Mouse (Mus musculus) bone marrow, adult 2 months (tissue): ENCODE measurements at regions not wholly inside any gene's neighbourhood (a gene's known extent, or its start where the extent isn't known, plus 50 kb on each side); places are given as distances from the start of the nearest gene placed in this dataset.

ENCODE experiments used
- H3K27ac ChIP-seq: fragments of 200-500 bp; 2 replicates; pipeline ENCODE4 v1.5.1; 2012; ENCODE audit warnings: low read depth, mild to moderate bottlenecking, control low read depth, inconsistent platforms, low read length; ENCODE audit not compliant: control insufficient read depth, poor library complexity, insufficient read depth
- H3K4me1 ChIP-seq: fragments of 200-500 bp; 2 replicates; pipeline ENCODE4 v1.6.1; 2011; ENCODE audit warnings: low read length; ENCODE audit not compliant: control insufficient read depth, insufficient read depth
- H3K4me3 ChIP-seq: fragments of 200-500 bp; replicated peaks from 2 replicates; pipeline ENCODE3; 2011; ENCODE audit warnings: mild to moderate bottlenecking, low read depth, low read length, control low read depth; ENCODE audit not compliant: control insufficient read depth
- CTCF ChIP-seq: fragments of 200-500 bp; IDR thresholded peaks from 2 replicates; pipeline ENCODE4 v1.5.1; 2011; ENCODE audit warnings: low read length, control low read depth; ENCODE audit not compliant: control insufficient read depth, insufficient read depth
- POLR2A ChIP-seq: fragments of 200-500 bp; IDR thresholded peaks from 2 replicates; pipeline ENCODE4 v1.6.1; 2011; ENCODE audit warnings: low read depth, mild to moderate bottlenecking, control low read depth, low read length, borderline replicate concordance; ENCODE audit not compliant: control insufficient read depth
- WGBS: fragments of 180-500 bp; shearing (Covaris S2); methylation state at CpG from one replicate; pipeline ENCODE4 v1.1.7; 2018; 5-methylcytosine and 5-hydroxymethylcytosine counted together

- Histone ChIP-seq H3K4me3 (no peak overlapping the region), H3K4me1 (no peaks in the 10 kb centered on the region; the same call in 1 of the 2 replicates), H3K27ac (no peak overlapping the region)
- 82% methylated on average over 12 of the region's 12 CpGs for WGBS
- no peak for TF ChIP-seq POLR2A
Measured at GRCm38 (mm10) chr10:21446641-21447040, 69.5 kb downstream of the Aldh8a1 start.

GRCm38 (mm10) chr10:21448132-21448531, 71.0 kb downstream of the Aldh8a1 start:
- Histone ChIP-seq H3K27ac (no peak overlapping the region), H3K4me3 (no peak overlapping the region), H3K4me1 (no peaks in the 10 kb centered on the region; the same call in 1 of the 2 replicates)
- 25% methylated on average over 3 of the region's 3 CpGs for WGBS
- no peak for TF ChIP-seq POLR2A
- no peak for TF ChIP-seq CTCF

GRCm38 (mm10) chr10:21448942-21449341, 71.9 kb downstream of the Aldh8a1 start:
- Histone ChIP-seq H3K27ac (no peak overlapping the region), H3K4me3 (no peak overlapping the region), H3K4me1 (no peaks in the 10 kb centered on the region; the same call in 1 of the 2 replicates)
- 77% methylated on average over 5 of the region's 5 CpGs for WGBS
- TF ChIP-seq POLR2A (no peak), CTCF (no peak)

GRCm38 (mm10) chr10:21452611-21453010, 75.5 kb downstream of the Aldh8a1 start:
- Histone ChIP-seq H3K27ac (no peak overlapping the region), H3K4me3 (no peak overlapping the region), H3K4me1 (no peaks in the 10 kb centered on the region; the same call in 1 of the 2 replicates)
- WGBS: 80% methylated on average over 2 of the region's 2 CpGs
- TF ChIP-seq POLR2A: no peak
- no peak for TF ChIP-seq CTCF

GRCm38 (mm10) chr10:21453527-21453926, 76.4 kb downstream of the Aldh8a1 start:
- Histone ChIP-seq H3K4me1 (no peaks in the 10 kb centered on the region; the same call in 1 of the 2 replicates), H3K27ac (no peak overlapping the region), H3K4me3 (no peak overlapping the region)
- TF ChIP-seq CTCF (no peak), POLR2A (no peak)
- 62% methylated on average over 3 of the region's 3 CpGs for WGBS

GRCm38 (mm10) chr10:21454153-21454552, 77.1 kb downstream of the Aldh8a1 start:
- no peak overlapping the region for H3K27ac ChIP-seq
- WGBS: 88% methylated on average over 5 of the region's 5 CpGs
- TF ChIP-seq POLR2A (no peak), CTCF (no peak)
- H3K4me1 ChIP-seq: no peaks in the 10 kb centered on the region
- no peak overlapping the region for H3K4me3 ChIP-seq

- no peak for TF ChIP-seq POLR2A
- no peak for TF ChIP-seq CTCF
- no peaks in the 10 kb centered on the region for H3K4me1 ChIP-seq
- WGBS: 89% methylated on average over 16 of the region's 16 CpGs
- no peak overlapping the region for H3K27ac ChIP-seq
- H3K4me3 ChIP-seq: no peak overlapping the region
Measured at GRCm38 (mm10) chr10:21454757-21455156, 77.7 kb downstream of the Aldh8a1 start.

GRCm38 (mm10) chr10:21455863-21456262, 78.8 kb downstream of the Aldh8a1 start:
- Histone ChIP-seq H3K4me1 (no peaks in the 10 kb centered on the region), H3K27ac (no peak overlapping the region), H3K4me3 (no peak overlapping the region)
- 76% methylated on average over 5 of the region's 5 CpGs for WGBS
- TF ChIP-seq CTCF (no peak), POLR2A (no peak)

- H3K27ac ChIP-seq: no peak overlapping the region
- TF ChIP-seq POLR2A (no peak), CTCF (no peak)
- no peak overlapping the region for H3K4me3 ChIP-seq
- H3K4me1 ChIP-seq: no peaks in the 10 kb centered on the region
- WGBS: 75% methylated on average over 3 of the region's 3 CpGs
Measured at GRCm38 (mm10) chr10:21456359-21456758, 79.3 kb downstream of the Aldh8a1 start.
